Mouse (Mus musculus) adrenal gland, postnatal 36 days (tissue): ENCODE results near the gene Gm5129. TPM values are rescaled to one million over a fixed set of nuclear protein-coding genes. Genes with fewer than 3 reads are reported as not detected.

Experiments used
- DNase-seq, 2 experiments: peaks; one replicate each; pipeline ENCODE4 v3.0.0; 2021; ENCODE audit warnings: mixed read lengths in 1 of 2
- total RNA-seq, 2 experiments: library from RNA; stranded (reverse); gene quantifications; 2 replicates each; pipeline ENCODE4 v1.2.3; 2021

Gene Gm5129
- total RNA-seq, 2 experiments from 2014 or later: 1.7 to 2.3 TPM

- DNase-seq: no peak
Observed at GRCm38 (mm10) chr5:29725369-29725768, 10.4 kb downstream of the Gm5129 start.

GRCm38 (mm10) chr5:29721159-29721558 is 14.6 kb downstream of the Gm5129 start:
- no peak for DNase-seq

DNA sequence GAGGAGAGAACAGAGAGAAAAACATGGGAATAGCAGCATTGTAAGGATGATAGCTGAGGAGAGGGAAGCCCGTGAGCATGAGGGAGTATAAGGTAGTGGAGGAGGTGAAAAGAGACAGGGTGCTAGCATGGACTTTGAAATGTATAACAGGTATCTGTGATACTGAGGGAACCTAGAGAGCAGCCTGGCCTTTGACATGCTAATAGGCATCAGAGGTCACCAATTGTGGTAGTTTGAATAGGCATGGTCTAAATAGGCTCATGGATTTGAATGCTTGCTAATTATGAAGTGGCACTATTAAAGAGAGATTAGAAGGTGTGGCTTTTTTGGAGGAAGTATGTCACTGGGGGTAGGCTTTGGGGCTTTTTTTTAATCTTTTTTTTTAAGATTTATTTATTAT is 22.8 kb downstream of the Gm5129 start:
- no peak for DNase-seq

GRCm38 (mm10) chr5:29711631-29712030 is 24.1 kb downstream of the Gm5129 start:
- DNase-seq: no peak

DNA sequence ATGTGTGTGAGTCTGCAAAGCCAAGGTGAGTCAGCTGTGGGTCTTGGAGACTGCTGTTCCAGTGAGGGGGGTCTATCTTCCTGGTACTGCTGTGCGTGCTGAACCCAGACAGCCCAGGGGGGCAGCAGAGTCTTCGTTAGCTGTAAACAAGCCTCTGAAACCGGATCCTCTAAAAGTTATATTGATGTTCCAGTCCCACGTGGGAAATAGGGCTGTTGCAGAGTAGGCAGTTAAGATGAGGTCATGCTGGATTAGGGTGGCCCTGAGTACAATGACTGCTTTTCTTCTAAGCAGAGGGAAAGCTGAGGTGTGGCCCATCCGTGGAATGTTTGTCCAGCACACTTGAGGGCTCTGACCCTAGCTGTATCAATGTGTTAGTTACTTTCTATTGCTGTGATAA is 27.5 kb downstream of the Gm5129 start:
- DNase-seq: no peak

GRCm38 (mm10) chr5:29707241-29707640 is 28.5 kb downstream of the Gm5129 start:
- DNase-seq: no peak

- peak in 1 of 2 experiments; percentile 9 for DNase-seq
Observed at GRCm38 (mm10) chr5:29699520-29700202, 36.1 kb downstream of the Gm5129 start.

- DNase-seq: no peak
Observed at GRCm38 (mm10) chr5:29698493-29698892, 37.2 kb downstream of the Gm5129 start.

DNA sequence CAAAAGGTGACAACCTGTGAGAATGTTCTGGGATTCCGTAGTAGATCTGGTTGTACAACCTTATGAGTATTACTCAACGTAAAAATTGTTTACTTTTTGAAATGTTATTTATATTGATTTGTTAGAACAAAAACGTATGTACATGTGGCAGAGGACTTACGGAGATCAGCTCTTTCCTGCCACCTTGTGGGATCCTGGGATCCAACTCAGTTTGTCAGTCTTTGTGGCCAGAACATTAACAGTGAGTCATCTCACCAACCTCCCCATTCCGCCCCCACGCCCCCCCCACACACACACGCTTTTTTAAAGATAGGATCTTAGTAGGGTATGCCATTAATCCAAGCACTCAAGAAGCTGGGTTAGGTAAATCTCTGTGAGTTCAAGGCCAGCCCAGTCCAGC is 47.4 kb downstream of the Gm5129 start:
- peak in 1 of 2 experiments; percentile 34 for DNase-seq

- DNase-seq: peak; percentile 19 to 44
Observed at GRCm38 (mm10) chr5:29687671-29688070, 48.1 kb downstream of the Gm5129 start.

Other genes with a start within 250 kb of the Gm5129 start
- gene Ube3c, start 166.7 kb downstream of the Gm5129 start, total RNA-seq: 10 to 100 TPM; 49.1 to 61.5 TPM
- gene Dnajb6, start 248 bp downstream of the Gm5129 start, total RNA-seq: 100 to 1,000 TPM; 131 to 139 TPM